Mouse (Mus musculus) heart, embryonic 16.5 days (tissue): ENCODE data around the gene Phldb1. TPM values are rescaled to one million over a fixed set of nuclear protein-coding genes. Genes with fewer than 3 reads are reported as not detected.
A peak's percentile ranks its signal among the peaks of the same experiment; 100 is the strongest.

Experiments
- ATAC-seq: fragments of 200-750 bp; cut with Nextera tagmentation; replicated peaks from 2 replicates; pipeline ENCODE4 v1.8.0; 2017; ENCODE audit warnings: moderate number of reproducible peaks; ENCODE audit not compliant: insufficient read depth, low FRiP score; ENCODE audit errors: extremely low read depth
- H3K27ac ChIP-seq: fragments of 300-500 bp; sonication (generic); 2 replicates; pipeline ENCODE4 v1.5.1; 2014; ENCODE audit warnings: mild to moderate bottlenecking, low read length, control low read depth, moderate library complexity
- H3K27me3 ChIP-seq: fragments of 300-500 bp; sonication (generic); 2 replicates; pipeline ENCODE4 v1.6.1; 2014; ENCODE audit warnings: low read length, mixed read lengths; ENCODE audit not compliant: control insufficient read depth, insufficient read depth
- H3K36me3 ChIP-seq: fragments of 300-500 bp; sonication (generic); 2 replicates; pipeline ENCODE4 v1.6.1; 2014; ENCODE audit not compliant: control insufficient read depth, insufficient read depth
- H3K4me1 ChIP-seq: fragments of 300-500 bp; sonication (generic); 2 replicates; pipeline ENCODE4 v1.6.1; 2014; ENCODE audit warnings: low read length, mixed read lengths; ENCODE audit not compliant: control insufficient read depth, insufficient read depth
- H3K4me2 ChIP-seq: fragments of 300-500 bp; sonication (generic); 2 replicates; pipeline ENCODE4 v1.6.1; 2014; ENCODE audit warnings: low read depth, mild to moderate bottlenecking, control low read depth, low read length
- H3K4me3 ChIP-seq: fragments of 300-500 bp; sonication (generic); 2 replicates; pipeline ENCODE4 v1.5.1; 2014; ENCODE audit warnings: mild to moderate bottlenecking, control low read depth, low read length
- H3K9ac ChIP-seq: fragments of 300-500 bp; sonication (generic); 2 replicates; pipeline ENCODE4 v1.6.1; 2014; ENCODE audit warnings: low read length, control low read depth
- H3K9me3 ChIP-seq: fragments of 300-500 bp; sonication (generic); replicated peaks from 2 replicates; pipeline ENCODE4 v1.6.1; 2016; ENCODE audit warnings: low read length; ENCODE audit not compliant: control insufficient read depth
- WGBS: fragments of 180-500 bp; shearing (Covaris S2); extraction: QIAGEN DNeasy Blood & Tissue Kit; methylation state at CpG from one replicate; pipeline ENCODE4 v1.1.7; 2014; 5-methylcytosine and 5-hydroxymethylcytosine counted together
- polyA plus RNA-seq: library from polyadenylated mRNA; unstranded; fragments of >200 nt; fragmentation: Nextera tagmentation; extraction: Ambion mirVana; gene quantifications from 2 replicates; pipeline ENCODE4 v1.2.1, GENCODE M21; 2015

The Phldb1 gene
- polyA plus RNA-seq, 1 experiment from 2014 or later: 25.9 TPM

GRCm38 (mm10) chr9:44685346-44686330 is 49.4 kb downstream of the Phldb1 start:
- Histone ChIP-seq H3K9me3 (no peaks in the 10 kb centered on the region), H3K36me3 (peaks cover 21% of the 10 kb centered on the region), H3K4me3 (no peak overlapping the region), H3K27ac (no peak overlapping the region), H3K9ac (no peak overlapping the region), H3K4me2 (no peak overlapping the region), H3K27me3 (no peaks in the 10 kb centered on the region), H3K4me1 (peaks cover 2% of the 10 kb centered on the region)
- ATAC-seq: peak; percentile 49; the same call in 1 of the 2 replicates
- 39% methylated on average over 14 of the region's 14 CpGs for WGBS

- Histone ChIP-seq H3K27ac (no peak overlapping the region), H3K27me3 (no peaks in the 10 kb centered on the region), H3K4me2 (no peak overlapping the region), H3K9ac (no peak overlapping the region), H3K4me1 (no peaks in the 10 kb centered on the region; the same call in 1 of the 2 replicates), H3K36me3 (peaks cover 10% of the 10 kb centered on the region), H3K9me3 (no peaks in the 10 kb centered on the region), H3K4me3 (no peak overlapping the region)
- 82% methylated on average over 8 of the region's 8 CpGs for WGBS
- no peak for ATAC-seq
These were observed 52.0 kb downstream of the Phldb1 start for GRCm38 (mm10) chr9:44683046-44683445.

GRCm38 (mm10) chr9:44679565-44679964 is 55.4 kb downstream of the Phldb1 start:
- Histone ChIP-seq H3K4me1 (no peaks in the 10 kb centered on the region), H3K9me3 (no peaks in the 10 kb centered on the region), H3K9ac (no peak overlapping the region), H3K36me3 (no peaks in the 10 kb centered on the region), H3K27me3 (no peaks in the 10 kb centered on the region), H3K27ac (no peak overlapping the region), H3K4me2 (no peak overlapping the region), H3K4me3 (no peak overlapping the region)
- ATAC-seq: no peak
- 81% methylated on average over 5 of the region's 5 CpGs for WGBS

DNA sequence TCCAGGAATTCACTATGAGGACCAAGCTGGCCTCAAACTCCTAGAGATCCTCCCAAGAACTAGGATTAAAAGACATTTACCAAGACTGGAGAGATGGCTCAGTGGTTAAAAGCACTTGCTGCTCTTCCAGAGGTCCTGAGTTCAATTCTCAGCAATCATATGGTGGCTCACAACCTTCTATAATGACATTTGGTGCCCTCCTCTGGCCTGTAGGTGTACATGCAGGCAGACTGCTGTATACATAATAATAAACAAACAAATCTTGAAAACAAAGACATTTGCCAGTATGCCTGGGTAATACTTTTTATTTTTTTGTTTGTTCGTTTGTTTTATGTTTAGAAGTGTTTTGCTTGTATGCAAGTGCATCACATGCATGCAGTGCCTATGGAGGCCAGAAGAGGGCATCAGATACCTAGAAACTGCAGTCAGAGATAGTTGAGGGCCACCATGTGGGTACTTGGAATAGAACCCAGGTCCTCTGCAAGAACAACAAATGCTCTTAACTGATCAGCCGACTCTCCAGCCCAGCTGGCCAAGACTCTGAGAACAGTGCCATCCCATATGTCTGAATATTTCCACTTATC is 56.6 kb downstream of the Phldb1 start:
- WGBS: 88% methylated on average over 2 of the region's 2 CpGs
- H3K9ac ChIP-seq: no peak overlapping the region
- H3K4me3 ChIP-seq: no peak overlapping the region
- no peaks in the 10 kb centered on the region for H3K9me3 ChIP-seq
- H3K4me1 ChIP-seq: no peaks in the 10 kb centered on the region
- H3K27ac ChIP-seq: no peak overlapping the region
- no peaks in the 10 kb centered on the region for H3K27me3 ChIP-seq
- no peak for ATAC-seq
- no peak overlapping the region for H3K4me2 ChIP-seq
- no peaks in the 10 kb centered on the region for H3K36me3 ChIP-seq

DNA sequence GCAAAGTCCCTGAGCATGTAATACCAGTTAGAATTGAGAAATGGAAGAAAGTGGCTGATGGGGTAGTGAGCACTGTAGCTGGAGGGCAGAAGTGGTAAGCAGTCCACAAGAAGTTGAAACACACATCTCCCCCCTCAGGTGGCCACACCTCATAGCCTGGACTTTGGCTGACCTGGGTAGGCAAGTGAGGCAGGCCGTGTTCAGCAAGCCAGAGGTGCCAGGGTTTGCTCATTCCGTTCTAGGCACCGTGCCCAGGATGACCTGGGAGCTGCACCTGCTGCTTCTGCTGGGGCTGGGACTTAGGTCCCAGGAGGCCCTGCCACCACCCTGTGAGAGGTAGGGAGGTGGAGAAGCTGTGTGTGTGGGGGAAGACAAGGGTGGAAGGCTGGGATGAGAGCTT is 62.0 kb downstream of the Phldb1 start, which contains the start of gene Treh:
Gene Treh, plus strand, starts transcription at position 229 of the 400 bp plus-strand sequence.
- no peaks in the 10 kb centered on the region for H3K36me3 ChIP-seq
- no peaks in the 10 kb centered on the region for H3K27me3 ChIP-seq
- no peak for ATAC-seq
- 0 out of 2 replicates have a peak, but pooled peaks cover 2% of the 10 kb centered on the region for H3K9me3 ChIP-seq
- no peaks in the 10 kb centered on the region for H3K4me1 ChIP-seq
- H3K4me3 ChIP-seq: no peak within 1 kb of the TSS
- H3K9ac ChIP-seq: no peak within 1 kb of the TSS
- H3K27ac ChIP-seq: no peak within 1 kb of the TSS
- H3K4me2 ChIP-seq: no peak within 1 kb of the TSS
- 80% methylated on average over 3 of the region's 3 CpGs for WGBS

- WGBS: 54% methylated on average over 2 of the region's 2 CpGs
- no peaks in the 10 kb centered on the region for H3K4me1 ChIP-seq
- no peak for ATAC-seq
- H3K27ac ChIP-seq: no peak overlapping the region
- H3K27me3 ChIP-seq: no peaks in the 10 kb centered on the region
- H3K4me3 ChIP-seq: no peak overlapping the region
- 0 out of 2 replicates have a peak, but pooled peaks cover 2% of the 10 kb centered on the region for H3K9me3 ChIP-seq
- H3K9ac ChIP-seq: no peak overlapping the region
- no peak overlapping the region for H3K4me2 ChIP-seq
- no peaks in the 10 kb centered on the region for H3K36me3 ChIP-seq
These were observed 62.6 kb downstream of the Phldb1 start for GRCm38 (mm10) chr9:44672291-44672865.

GRCm38 (mm10) chr9:44671416-44671815 is 63.6 kb downstream of the Phldb1 start:
- Histone ChIP-seq H3K36me3 (no peaks in the 10 kb centered on the region), H3K4me2 (no peak overlapping the region), H3K4me3 (no peak overlapping the region), H3K4me1 (no peaks in the 10 kb centered on the region), H3K9ac (no peak overlapping the region), H3K9me3 (0 out of 2 replicates have a peak, but pooled peaks cover 2% of the 10 kb centered on the region), H3K27ac (no peak overlapping the region), H3K27me3 (no peaks in the 10 kb centered on the region)
- WGBS: 83% methylated on average over 5 of the region's 5 CpGs
- no peak for ATAC-seq

- no peaks in the 10 kb centered on the region for H3K36me3 ChIP-seq
- H3K9me3 ChIP-seq: no peaks in the 10 kb centered on the region
- no peak overlapping the region for H3K4me3 ChIP-seq
- no peaks in the 10 kb centered on the region for H3K4me1 ChIP-seq
- no peak for ATAC-seq
- no peak overlapping the region for H3K4me2 ChIP-seq
- 77% methylated on average over 6 of the region's 6 CpGs for WGBS
- H3K9ac ChIP-seq: no peak overlapping the region
- no peaks in the 10 kb centered on the region for H3K27me3 ChIP-seq
- no peak overlapping the region for H3K27ac ChIP-seq
These were observed 71.3 kb downstream of the Phldb1 start for GRCm38 (mm10) chr9:44663706-44664105.
